Mouse (Mus musculus): ENCODE results near the gene Aven.

GRCm38 (mm10) chr2:112561549-112561948 is 68.8 kb downstream of the Aven start:
- TF ChIP-seq CTCF (IDR thresholded peaks at IDR 0.05; ENCODE audit: extremely low read depth, insufficient read depth, low read length) (no peak), POLR2A (IDR thresholded peaks at IDR 0.05; ENCODE audit: extremely low read depth, insufficient read depth, low read length) (no peak)
